Mouse (Mus musculus) monocyte, adult 5-6 weeks (primary cell): ENCODE results near the gene Btbd11. TPM values are rescaled to one million over a fixed set of nuclear protein-coding genes. Genes with fewer than 3 reads are reported as not detected.
A peak's percentile ranks its signal among the peaks of the same experiment; 100 is the strongest.

Experiments used
- ATAC-seq: fragments of 153-309, 156-312 bp; replicated peaks from 2 replicates; pipeline ENCODE4 v1.8.0; 2017; ENCODE audit warnings: mild to moderate bottlenecking; ENCODE audit not compliant: low TSS enrichment, insufficient number of reproducible peaks, severe bottlenecking, poor library complexity, low FRiP score
- total RNA-seq: library from RNA; stranded (forward); fragments of 200-1000, 200-491, 200-594 nt; gene quantifications from 3 replicates; pipeline ENCODE4 v1.2.3, GENCODE M21; 2017

Gene Btbd11
- total RNA-seq, 1 experiment from 2014 or later = 1.6 TPM

DNA sequence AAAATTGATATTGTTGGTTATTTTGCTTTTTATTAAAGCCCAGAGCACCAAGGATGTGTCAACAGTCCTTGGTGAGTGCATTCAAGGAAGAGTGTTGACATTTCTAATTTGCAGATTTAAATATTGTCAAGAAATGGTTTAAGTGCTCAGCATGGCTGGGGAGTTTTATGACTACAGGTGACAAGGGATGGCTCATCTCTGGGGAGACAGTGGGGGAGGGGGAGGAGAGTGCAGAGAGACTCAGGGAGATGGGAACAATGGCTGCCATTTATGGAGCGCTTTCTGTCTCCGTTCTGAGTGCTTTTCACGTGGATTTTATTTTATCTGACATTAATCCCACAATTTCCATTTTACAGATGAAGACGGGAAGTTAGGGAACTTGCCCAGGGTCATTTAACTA is 81.9 kb downstream of the Btbd11 start:
- ATAC-seq = no peak

DNA sequence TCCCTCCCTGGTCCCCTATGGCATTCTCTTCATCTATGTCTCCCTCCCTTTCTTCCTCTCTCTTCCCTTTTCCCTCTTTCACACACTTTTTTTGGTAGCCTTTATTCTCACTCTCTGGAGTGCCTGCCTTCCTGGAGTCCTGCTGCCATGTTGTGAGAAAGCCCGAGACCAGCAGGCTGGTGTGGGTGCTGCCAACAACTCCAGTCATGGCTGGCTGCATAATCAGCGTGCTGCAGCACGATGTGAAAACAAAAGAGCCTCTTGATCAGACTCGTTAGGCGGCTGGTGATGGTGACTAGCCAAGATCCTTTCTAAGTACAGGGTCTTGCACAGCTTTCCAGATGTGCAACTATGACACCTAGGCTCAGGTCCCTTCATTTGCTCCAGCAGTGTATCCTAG is 82.7 kb downstream of the Btbd11 start:
- no peak for ATAC-seq

- no peak for ATAC-seq
Measured at GRCm38 (mm10) chr10:85473265-85473664, 86.7 kb downstream of the Btbd11 start.

- ATAC-seq = no peak
Measured at GRCm38 (mm10) chr10:85473871-85474270, 87.3 kb downstream of the Btbd11 start.

- ATAC-seq = no peak
Measured at GRCm38 (mm10) chr10:85475642-85476345, 89.2 kb downstream of the Btbd11 start.

DNA sequence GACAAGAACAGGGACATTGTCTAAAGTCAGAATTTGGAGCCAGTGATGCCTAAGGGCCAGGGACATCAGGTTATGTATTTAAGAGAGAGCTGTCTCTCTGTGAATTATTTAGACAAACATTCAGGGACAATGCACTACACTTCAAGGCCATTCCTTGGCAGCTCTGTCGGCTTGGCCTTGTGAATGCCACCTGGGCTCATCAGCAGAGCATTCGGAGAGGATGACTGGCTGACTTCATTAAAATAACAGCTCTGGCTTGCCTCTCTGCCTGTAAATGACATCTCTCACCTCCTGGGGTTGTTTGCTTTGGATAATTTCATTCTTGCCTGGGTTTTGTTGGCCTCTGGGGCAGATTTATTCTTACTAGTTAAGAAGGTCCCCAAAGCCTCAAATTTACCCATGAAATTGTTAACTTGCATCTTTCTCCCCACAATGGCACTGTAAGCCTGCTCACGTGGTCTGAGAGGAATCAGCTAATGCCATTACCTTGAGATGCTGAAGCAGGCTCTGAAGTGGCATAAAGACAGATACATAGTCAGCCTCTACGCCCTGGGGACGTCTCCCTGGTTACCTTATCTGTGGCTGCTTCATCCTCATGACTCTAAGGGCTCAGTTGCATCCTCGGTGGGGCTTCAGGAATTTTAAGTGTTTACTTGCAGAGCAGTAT is 93.5 kb downstream of the Btbd11 start:
- no peak for ATAC-seq

DNA sequence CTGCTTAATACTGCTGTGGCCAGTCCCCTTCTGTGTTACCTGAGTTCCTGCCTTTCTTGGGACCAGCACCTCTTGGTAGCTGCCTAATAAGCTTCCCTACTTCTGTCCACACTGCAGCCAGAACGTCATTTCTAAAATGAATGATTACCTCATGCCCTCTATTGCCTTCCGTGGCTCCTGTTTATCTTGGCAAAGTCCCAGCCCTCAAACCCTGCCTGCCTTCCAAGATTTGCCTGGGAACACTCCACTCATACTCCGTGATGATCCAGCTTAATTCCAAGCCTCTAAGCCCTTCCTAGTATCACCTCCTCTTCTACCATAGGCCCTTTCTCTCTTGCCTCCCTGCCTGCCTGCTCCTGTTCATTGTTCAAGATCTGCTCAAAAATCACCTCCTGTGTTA is 94.5 kb downstream of the Btbd11 start:
- no peak for ATAC-seq

GRCm38 (mm10) chr10:85482064-85482473 is 95.5 kb downstream of the Btbd11 start:
- no peak for ATAC-seq

DNA sequence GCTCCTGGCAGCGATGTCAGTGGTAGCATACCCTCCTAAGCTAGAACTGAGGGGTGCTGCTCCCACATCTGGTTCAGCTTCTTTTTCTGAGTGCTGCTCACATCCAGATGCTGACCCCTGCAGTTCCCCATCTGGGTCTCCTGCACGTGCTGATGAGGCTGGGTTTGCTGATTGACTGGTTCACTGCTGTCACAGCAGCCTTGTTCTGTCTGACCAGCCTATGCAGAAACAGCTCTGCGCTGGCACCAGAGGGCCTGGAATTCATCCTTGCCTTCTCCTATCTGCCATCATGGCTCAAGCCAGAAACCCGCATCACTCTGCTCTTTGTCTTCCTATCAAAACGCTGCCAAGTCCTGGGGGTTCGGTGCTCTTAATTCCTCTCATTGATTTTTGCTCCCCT is 95.9 kb downstream of the Btbd11 start:
- ATAC-seq = no peak

- ATAC-seq = no peak
Measured at GRCm38 (mm10) chr10:85486456-85486855, 99.8 kb downstream of the Btbd11 start.

DNA sequence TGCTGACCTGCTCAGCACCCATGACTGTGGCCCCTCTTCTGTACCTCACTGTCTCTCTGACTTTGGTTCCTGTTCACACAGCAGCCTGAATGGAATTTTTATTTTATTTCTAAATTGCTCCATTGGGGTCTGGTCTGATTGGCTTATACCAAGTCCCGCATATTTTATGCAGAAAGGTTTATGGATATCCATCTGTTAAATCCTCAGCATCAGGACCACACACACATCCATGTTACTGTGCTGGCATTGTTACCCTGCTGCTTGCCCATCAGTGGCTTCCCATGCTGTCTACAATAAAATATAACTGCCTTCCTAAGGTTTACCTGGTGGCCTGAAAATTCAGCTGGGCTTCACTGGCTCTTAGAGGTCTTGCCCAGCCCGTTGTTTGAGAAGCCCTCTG is 106.0 kb downstream of the Btbd11 start:
- ATAC-seq = no peak

GRCm38 (mm10) chr10:85496358-85496757 is 109.7 kb downstream of the Btbd11 start:
- ATAC-seq = no peak

GRCm38 (mm10) chr10:85496981-85497380 is 110.4 kb downstream of the Btbd11 start:
- no peak for ATAC-seq

DNA sequence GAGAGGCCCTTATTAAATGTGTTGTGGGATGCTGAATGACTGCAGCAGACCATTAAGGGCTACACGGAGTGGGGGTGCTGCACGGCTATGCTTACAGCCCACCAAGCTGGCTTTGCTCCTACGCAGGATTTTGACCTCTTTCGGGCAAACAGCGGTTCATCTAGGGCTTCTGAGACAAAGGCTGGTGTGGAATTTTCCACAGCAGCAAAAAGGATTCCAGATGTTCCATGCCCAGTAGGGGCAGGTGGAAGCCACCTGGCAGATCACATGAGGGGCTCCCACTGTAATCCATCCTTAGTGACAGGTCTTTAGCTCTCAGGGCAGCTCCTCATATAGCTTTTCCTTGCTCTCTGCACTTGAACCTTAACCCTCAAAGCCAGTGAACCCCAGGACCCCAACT is 111.3 kb downstream of the Btbd11 start:
- ATAC-seq = no peak

DNA sequence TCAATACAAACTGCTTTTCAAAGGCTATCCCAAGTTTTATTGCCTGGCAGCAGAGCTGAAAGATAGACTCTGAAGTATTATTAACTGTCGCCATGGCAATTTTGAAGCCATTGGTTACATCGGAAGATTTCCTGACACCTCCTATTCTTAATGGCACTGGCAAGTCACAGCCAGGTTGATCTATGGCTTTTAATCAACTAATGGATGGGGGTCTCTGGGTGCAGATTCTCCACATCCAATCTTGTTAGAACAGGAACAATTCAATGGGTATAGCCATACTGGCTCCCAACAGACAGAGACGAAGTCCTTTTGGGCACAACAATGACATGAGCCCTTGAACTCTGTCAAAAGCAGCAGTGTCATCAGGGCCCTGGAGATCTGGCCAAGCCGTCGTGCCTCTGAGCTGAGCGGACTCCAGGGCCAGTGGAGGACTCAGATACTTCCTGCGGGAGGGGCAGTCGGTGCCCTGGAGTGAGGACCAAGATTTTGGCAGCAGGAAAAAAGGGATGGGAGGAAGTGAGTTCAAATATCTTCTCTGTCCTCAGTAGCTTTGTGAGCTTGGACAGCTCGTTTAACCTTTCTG is 114.0 kb downstream of the Btbd11 start:
- no peak for ATAC-seq

- ATAC-seq = no peak
Measured at GRCm38 (mm10) chr10:85501966-85502566, 115.5 kb downstream of the Btbd11 start.

- ATAC-seq = peak; percentile 44; the same call in 1 of the 2 replicates
Measured at GRCm38 (mm10) chr10:85502656-85503055, 116.0 kb downstream of the Btbd11 start.

GRCm38 (mm10) chr10:85503453-85503852 is 116.8 kb downstream of the Btbd11 start:
- no peak for ATAC-seq

GRCm38 (mm10) chr10:85507270-85508050 is 120.8 kb downstream of the Btbd11 start:
- no peak for ATAC-seq
